Mouse (Mus musculus): Measurements from ENCODE around the gene Atxn7. TPM values are rescaled to one million over a fixed set of nuclear protein-coding genes. Genes with fewer than 3 reads are reported as not detected.
"Not testable (repeated sequence)": the region's sequence is repeated elsewhere in the genome, so short reads cannot be mapped to it uniquely, and the experiment has no call there.

Gene Atxn7
- total RNA-seq, 2 experiments from 2014 or later: 14.6 to 16.0 TPM

DNA sequence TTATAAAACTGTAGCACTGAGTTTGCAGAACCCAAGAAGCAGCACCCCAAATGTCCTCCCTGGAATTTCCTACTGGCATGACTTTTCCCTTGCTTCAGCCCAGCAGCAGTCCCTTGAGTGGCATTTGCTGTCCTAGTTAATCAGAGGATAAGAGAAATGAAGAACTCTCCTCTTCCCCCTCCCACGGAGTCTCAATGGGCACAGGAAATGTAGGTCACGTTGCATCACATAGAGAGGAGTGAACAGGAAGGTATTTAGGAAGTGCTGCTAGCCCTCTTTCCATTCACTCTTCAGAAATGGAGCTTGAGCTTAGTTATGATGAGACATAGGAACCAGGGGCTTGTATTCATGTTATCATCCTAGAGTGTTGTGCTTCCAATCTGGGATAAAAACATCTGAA is 20.0 kb downstream of the Atxn7 start:
- ATAC-seq (replicated peaks; ENCODE audit: poor library complexity): peak; percentile 96

DNA sequence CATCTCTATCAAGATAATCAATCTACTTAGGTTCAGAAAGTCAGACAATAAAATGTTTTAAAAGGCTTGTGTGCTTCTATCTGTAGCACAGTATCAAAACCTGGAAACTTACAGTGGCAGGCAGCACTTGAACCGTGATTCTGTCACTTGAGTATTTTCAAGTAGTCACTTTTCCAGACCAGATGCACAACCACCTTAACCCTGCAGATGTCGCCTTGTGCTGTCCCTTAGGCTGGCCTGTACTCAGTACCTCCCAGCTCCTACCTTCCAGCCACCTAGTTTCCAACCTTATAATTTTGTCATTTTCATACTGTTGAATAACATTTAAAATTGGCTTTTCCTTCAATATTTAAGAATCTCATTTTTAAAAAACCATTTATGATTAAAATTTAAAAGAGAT is 20.9 kb downstream of the Atxn7 start:
- ATAC-seq (replicated peaks; ENCODE audit: poor library complexity): peak; percentile 39

DNA sequence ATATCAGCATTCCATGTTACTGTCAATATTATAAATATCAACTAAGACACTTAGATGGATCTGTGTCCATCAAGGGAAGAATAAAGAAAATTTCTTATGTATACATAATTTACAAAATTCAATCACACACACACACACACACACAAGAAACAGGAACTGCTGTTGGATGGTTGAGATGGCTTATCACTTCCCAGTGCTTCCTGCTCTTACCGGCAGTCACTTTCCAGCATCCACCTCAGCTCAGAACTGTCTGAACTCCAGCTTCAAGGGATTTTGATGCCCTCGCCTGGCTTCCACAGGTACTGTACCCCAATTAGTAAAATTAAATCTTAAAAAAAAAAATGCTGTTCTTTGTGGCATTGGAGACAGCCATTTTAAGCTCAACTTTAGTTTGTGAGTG is 27.2 kb downstream of the Atxn7 start:
- ATAC-seq (replicated peaks; ENCODE audit: poor library complexity): peak; percentile 96

DNA sequence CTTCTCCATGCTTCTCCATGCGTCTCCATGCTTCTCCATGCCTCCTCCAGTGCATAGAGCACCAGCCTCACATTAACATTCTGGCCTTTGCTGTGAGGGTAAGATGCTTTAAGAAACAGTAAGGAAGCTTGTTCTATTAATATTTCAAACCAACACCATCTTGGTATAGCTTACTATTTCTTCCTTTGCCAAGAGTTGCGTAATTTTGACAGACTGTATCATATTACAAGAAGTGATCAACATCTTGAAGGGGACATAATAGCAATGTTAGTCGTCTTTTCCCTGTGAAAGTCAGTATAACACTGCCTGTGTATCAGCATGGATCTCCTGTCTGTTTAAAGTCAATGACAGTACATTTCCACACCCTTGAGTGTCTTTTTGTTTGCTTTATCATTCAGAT is 29.5 kb downstream of the Atxn7 start:
- ATAC-seq (replicated peaks; ENCODE audit: poor library complexity): no peak

- ATAC-seq (replicated peaks; ENCODE audit: poor library complexity): peak; percentile 77
Measured at GRCm38 (mm10) chr14:13995206-13996097, 34.2 kb downstream of the Atxn7 start.

DNA sequence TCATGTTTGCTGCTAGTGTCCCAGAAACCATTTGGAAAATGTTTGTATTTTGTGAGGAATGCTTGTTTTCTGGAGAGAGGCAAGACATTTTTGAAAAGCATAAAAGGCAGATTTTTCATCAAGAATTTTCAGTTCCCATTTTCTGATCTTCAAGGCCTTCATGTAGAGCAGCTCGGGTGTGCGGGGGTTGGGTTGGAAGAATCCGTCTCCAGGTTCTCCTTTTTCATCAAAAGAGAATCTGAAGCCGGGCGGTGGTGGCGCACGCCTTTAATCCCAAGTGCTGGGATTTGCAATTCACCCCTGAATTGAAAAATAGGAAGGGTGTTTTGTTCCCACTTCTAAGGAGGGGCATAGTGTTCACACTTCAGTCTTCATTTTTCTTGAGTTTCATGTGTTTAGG is 41.5 kb downstream of the Atxn7 start:
- ATAC-seq (replicated peaks; ENCODE audit: poor library complexity): peak; percentile 65; the same call in 1 of the 2 replicates

DNA sequence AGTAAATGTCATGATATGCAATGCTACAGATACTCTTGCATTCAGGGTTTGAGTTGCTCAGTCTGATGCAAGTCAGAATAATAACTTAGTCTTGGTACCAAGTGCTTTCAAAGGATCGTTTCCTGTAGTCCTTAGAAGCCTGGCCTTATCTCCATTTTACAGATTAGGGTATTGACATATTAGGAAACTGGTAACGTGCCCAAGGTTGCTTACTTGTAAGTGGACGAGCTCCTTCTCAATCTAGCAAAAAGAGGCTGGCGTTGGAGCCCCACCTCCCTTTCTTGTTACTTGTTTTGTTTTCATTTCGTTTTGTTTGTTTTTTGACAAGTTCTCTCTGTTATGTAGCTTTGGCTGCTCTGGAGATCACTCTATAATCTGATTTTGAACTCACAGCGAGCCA is 48.5 kb downstream of the Atxn7 start:
- 0 out of 2 replicates have a peak, but pooled peaks have one; percentile 16 for ATAC-seq (replicated peaks; ENCODE audit: poor library complexity)

GRCm38 (mm10) chr14:14012383-14013251 is 51.4 kb downstream of the Atxn7 start:
- ATAC-seq (replicated peaks; ENCODE audit: poor library complexity): peak; percentile 80

DNA sequence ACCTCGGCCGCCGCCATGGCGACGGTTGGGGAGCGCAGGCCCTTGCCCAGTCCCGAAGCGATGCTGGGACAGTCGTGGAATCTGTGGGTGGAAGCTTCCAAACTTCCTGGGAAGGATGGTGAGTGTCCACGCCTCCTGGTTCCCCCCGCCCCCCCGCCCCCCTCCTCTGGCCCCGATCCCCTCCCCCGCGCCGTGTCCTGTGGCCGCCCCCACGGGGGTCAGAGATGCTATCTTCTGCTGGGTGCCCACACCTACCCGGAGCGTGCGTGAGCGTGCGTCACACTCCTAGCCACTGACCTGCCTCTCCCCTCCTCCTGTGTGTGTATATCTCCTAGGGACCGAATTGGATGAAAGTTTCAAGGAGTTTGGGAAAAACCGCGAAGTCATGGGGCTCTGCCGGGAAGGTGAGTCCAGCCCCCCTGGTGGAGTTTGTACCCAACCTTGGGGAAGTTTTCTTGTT is 52.0 kb downstream of the Atxn7 start:
- peak; percentile 42 for ATAC-seq (replicated peaks; ENCODE audit: poor library complexity)

DNA sequence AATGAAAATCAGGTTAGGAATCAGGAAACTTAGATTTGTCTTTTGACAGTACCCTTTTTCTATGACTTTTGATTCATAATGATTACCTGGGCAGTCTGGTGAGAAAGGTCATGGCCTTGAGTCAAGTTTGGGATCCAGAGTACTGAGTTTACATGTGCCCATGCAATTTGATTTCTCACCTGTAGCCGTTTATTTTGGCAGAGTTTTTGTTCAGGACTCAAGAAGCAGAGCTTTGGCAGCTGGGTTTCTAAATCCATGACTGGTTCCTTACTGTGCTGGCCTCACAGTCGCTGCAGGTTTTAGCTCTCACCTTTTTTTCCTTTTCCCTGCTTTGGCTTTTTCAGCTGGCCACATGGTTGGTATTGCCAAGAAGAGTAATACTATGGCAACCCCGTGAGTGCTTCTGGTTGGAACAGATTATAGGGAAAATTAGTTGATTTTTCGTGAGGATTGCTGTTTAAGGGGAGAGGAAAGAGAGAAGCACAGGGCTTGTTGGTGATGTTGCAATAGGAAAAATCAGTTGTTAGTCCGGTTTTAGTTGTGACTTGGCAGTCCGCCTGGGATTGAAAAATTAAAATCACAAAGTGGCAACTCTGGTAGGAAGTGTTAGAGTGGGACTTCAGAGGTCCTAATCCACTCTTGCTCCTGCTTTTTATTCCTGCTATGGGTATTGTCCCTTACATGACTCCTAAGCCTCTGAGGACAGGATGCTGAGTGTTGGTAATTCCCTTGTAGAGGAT is 53.6 kb downstream of the Atxn7 start:
- no peak for ATAC-seq (replicated peaks; ENCODE audit: poor library complexity)

- peak; percentile 81 for ATAC-seq (replicated peaks; ENCODE audit: poor library complexity)
Measured at GRCm38 (mm10) chr14:14019155-14019894, 58.1 kb downstream of the Atxn7 start.

DNA sequence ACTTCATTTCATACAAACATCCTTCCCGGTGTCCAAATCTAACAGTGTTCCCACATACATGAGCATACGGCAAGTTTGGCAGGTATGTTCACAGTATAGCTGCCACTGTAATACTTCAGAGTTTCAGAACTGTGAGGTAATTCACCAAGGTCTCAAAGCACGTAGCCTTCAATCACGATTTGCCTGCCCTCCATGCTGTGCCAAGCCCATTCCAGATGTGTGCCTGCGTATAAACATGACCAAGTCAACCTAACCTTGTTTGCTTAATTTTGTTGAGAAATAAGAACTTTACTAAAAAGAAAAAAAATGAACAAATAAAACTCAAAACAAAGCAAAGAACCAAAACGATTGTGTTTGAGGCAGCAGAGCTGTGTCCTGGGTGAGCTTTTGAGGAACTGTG is 60.0 kb downstream of the Atxn7 start:
- ATAC-seq (replicated peaks; ENCODE audit: poor library complexity): no peak

GRCm38 (mm10) chr14:14025870-14026269 is 64.6 kb downstream of the Atxn7 start:
- ATAC-seq (replicated peaks; ENCODE audit: poor library complexity): no peak

- ATAC-seq (replicated peaks; ENCODE audit: poor library complexity): peak; percentile 89
Measured at GRCm38 (mm10) chr14:14030621-14031020, 69.4 kb downstream of the Atxn7 start.

- ATAC-seq (replicated peaks; ENCODE audit: poor library complexity): no peak
Measured at GRCm38 (mm10) chr14:14032842-14033241, 71.6 kb downstream of the Atxn7 start.

- peak; percentile 85 for ATAC-seq (replicated peaks; ENCODE audit: poor library complexity)
Measured at GRCm38 (mm10) chr14:14036352-14036751, 75.1 kb downstream of the Atxn7 start.

- ATAC-seq (replicated peaks; ENCODE audit: poor library complexity): no peak
Measured at GRCm38 (mm10) chr14:14038233-14038632, 77.0 kb downstream of the Atxn7 start.

GRCm38 (mm10) chr14:14042336-14042735 is 81.1 kb downstream of the Atxn7 start:
- no peak for ATAC-seq (replicated peaks; ENCODE audit: poor library complexity)

GRCm38 (mm10) chr14:14054386-14054785 is 93.1 kb downstream of the Atxn7 start:
- ATAC-seq (replicated peaks; ENCODE audit: poor library complexity): peak; percentile 81

GRCm38 (mm10) chr14:14059606-14060005 is 98.4 kb downstream of the Atxn7 start:
- ATAC-seq (replicated peaks; ENCODE audit: poor library complexity): not testable (repeated sequence)
